Mouse (Mus musculus): ENCODE data around the gene Mtus2.
"Not testable (repeated sequence)": the region's sequence is repeated elsewhere in the genome, so short reads cannot be mapped to it uniquely, and the experiment has no call there.

Mtus2 gene

DNA sequence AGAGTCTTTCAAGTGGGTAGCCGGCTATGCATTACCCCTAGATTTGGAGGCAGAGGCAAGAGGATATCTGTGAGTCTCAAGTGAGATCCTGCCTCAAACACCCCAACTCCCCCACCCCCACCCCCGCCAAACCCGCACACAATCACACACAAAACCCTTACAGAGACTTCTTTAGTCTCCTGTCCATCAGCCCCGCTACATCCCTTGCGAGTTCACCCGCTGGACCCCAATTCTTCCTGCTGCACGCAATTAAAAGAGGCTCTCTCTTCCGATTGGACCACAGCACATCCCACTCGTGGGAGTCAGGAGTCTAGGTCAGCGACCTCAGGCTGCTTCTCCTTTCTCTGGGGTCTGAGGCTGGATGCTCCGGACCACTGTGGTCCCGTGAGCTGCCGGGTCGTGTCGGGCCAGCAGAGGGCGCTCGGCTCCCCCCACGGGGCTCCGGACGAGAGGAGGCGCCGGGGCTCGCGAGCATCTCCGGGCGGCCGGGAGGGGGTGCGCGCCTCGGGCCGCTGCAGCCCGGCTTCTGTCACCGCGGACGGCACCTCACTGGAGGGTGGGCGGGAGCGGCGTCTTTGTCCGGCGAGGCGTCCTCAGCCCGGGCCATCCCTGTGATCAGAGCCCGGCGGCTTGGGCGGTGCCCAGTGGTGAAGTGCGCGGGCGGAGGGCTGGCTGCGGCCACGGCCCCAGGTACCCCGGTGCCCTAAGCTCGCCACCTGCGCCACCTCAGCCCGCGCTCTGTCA is at the start of gene Mtus2:
Gene Mtus2 (plus strand): TSS at position 500 of the 744 bp plus-strand sequence.
- peak; percentile 88 to 92 for DNase-seq (ENCODE audit: low spot score in 2 of 2)

DNA sequence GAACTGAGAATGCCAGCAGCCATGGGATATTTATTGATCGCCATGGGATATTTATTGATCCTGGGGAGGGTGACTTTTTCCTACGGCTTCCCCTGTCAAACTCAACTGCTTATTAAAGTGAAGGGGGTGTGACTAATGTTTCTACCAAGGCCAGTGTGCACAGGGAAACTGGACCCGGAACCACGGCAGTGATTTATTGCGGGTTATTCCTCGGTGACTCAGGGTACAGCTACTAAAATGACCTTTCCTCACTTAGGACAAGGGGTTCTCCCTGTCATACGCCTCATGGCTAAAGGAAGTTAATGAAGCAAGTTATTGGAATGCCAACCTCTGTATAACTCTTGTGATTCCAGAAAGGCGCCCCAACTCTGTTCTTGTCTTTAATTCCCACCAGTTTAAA is 49.3 kb upstream of the Mtus2 start:
- DNase-seq (ENCODE audit: low spot score in 2 of 2) = no peak

DNA sequence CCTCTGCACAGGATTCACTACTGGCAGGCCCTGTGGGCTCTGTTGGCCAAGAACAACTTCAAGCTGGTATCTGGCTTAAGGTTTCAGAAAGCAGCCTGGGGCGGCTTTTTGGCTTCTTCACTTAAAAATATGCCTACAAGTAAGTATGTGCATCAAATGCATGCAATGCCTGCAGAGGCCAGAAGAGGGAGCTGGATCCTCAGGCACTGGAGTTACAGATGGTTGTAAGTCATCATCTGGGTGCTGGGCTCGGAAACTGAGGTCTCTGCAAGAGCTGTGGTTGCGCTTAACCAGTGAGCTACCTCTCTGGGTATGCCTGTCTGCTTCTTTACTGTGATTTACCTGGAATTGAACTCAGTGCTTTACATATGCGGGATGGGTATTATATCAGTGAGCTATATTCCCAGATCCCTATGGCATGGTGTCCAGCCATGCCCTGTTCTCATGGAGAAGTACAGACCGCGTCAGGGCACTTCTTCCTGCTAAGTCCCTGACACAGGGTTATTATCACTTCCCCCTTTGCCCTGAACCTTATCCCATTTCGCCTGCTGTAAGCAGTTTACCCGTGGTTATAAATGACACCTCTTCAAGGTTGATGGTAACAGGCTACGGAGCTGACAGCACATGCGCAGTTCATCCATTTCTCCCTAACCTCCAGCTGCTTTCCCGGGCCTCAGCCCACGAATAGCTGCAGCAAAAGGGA is 46.2 kb upstream of the Mtus2 start:
- DNase-seq (ENCODE audit: low spot score in 2 of 2) = no peak

DNA sequence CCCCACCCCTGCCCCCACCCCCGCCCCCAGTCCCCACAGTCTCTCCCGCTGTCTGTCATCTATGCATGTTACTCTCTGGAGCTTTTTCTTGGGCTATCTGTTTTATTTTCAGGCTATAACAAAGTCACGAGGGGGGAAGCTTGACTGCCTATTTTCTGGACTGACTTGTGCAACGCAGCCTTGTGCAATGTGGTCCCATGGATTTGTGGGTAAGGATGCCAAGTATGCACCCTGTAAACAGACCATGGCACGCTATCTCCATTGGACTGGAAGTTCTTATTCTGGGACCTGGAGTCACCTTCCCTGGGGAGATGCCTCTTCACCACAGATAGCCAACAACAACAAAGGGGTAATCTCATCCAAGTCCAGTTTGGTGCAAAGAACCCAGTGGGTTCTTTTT is 45.4 kb upstream of the Mtus2 start:
- DNase-seq (ENCODE audit: low spot score in 2 of 2) = no peak

DNA sequence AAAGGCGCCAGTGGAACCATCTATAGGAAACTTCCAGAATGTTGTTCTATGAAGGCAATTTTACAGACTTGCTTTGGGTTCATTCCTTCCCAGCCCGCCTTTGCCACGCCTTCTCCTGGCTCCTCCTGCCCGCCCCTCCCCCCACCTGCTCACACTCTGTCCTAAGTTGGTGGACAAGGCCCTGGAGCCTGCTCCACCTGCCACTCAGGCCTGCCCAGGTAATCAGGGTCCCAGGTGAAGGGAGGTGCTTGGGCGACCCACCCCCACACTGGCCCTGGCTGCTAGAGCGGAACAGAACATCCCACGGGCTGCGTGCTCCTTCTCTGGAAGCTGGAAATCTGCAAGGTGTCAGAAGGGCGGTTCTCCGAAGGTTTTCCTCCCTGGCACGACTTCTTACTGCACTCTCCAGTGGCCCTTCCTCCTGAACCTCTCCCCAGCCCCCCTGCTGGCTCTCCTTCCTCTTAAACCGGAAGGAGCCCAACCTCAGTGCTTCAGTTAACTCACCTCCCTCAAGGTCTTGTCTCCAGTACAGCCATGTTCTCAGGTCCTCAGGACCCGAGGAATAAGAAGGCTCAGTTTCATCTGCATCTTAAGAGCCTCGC is 43.8 kb upstream of the Mtus2 start:
- no peak for DNase-seq (ENCODE audit: low spot score in 2 of 2)

DNA sequence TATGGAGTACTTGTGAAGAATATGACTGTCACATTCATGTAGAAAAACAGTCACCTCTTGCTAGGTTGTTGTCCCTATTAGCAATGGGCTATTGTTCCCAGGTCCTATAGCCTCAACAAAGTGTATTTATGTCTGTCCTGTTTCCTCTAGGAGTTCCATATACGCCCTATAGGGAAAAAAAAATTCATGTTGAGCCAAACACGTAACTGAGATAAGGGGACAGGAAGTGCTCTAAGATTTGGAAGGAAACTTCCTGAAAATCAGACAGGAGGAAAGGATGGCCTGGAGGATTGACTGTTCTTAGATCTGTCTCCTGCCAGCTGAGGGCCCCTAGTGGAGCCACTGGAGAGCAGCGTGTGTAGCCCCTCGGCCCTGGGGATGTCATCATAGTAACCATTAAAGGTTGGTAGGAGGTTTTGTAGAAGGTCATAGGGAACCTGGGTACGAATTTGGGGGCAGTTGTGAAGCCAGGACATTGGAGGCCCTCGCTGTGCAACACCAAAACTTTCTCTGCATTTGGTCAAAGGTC is 42.0 kb upstream of the Mtus2 start:
- DNase-seq (ENCODE audit: low spot score in 2 of 2) = no peak

DNA sequence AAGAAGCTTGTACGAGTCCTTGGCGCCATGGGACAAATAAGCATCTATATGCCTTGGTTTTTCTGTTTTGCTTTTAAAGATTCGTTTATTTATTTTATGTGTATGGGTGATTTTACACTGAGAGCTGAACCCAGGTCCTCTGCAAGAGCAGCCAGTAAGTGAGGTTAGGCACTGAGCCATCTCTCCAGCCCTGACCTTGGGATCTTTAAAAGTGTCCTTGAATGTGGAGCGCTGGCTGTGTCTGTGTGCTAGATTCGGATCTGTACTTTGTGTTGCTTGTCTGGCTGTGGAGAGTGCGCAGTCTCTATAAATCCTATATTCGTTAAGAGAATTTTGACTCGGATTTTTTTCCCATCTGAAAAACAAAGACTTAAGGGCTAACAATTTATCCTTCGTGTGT is 40.9 kb upstream of the Mtus2 start:
- DNase-seq (ENCODE audit: low spot score in 2 of 2) = no peak

DNA sequence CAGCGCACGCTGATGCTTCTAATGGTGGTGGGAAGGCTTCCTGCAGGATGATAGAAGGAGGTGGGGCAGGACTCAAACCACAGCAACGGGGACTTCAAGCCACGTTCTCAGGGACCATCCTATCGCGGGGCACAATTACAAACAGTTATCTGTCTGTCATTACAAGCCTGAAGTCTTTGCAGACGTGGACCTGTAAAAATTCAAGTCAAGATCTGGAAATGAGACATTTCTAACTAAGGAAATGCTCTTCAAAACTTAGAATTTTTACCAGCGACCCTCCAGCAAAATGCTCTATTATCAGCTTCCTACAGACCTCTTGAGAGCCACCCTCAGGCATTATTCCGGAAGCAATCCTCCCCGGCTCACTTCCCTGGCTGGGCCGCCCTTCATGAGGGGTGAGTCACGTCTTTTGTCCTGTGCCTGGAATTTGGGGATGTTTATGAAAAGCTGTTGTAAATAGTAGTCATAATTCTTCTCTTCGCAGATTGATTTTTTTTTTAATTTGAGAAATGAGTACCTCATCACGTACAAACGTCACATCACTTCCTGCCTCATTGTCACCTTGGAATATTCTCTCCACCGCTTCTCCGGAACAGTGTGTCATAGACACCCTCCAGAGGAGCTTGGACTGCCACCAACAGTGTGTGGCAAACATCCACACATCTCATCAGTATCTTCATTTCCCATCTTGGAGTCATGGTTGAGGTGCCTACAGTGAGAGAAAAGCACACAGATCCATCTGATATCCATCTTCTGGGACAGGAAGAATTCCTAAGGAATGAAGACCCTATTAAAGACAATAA is 38.9 kb upstream of the Mtus2 start:
- peak in 1 of 2 experiments; percentile 11 for DNase-seq (ENCODE audit: low spot score in 2 of 2)

DNA sequence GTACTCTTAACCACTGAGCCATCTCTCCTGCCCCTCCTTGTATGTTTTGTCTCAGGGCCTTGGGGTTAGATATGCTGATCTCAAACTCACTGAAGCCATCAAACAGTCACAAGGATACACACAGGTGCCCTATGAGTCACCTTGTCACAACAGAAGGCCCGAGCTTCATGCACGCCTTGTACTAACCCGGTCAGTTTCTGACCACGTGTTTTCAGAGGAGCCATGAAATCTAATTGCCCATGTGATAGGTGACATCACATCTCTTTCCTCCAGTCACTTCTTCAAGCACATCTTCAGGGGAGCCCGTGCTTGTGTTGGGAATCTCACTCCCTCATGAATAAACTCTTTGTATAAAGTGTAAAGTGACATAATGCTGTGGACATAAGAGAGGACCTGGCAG is 32.5 kb upstream of the Mtus2 start:
- DNase-seq (ENCODE audit: low spot score in 2 of 2) = no peak

DNA sequence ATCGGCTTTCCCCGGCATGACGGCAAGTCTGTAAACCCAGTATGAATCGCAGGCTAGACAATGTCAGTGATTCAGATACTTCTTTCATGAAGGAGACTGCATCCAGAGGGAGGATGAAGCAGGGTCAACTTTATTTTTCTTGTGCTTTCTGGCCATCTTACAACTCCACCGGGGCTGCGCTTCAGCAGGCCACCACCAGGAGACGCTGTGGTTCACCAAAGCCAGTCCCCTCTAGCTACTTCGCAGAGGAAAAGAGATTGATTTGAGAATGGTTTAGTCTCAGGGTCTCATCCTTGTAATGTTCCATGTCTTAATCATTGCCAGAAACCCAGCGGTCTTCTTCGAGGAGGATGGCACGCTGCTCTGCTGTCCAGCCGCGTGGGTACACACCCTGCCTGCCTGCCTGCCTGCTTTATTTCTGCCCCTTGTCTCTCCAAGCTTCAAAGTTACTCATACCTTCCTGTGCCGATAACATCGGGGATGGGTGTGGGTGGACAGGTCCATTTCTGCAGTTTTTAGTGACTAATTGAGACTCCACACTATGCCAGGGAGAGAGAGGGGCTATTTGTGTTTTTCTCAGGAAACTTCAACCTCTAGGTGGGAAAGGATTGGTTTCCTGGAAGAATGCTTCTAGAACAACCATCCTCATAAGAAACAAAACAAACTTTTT is 31.1 kb upstream of the Mtus2 start:
- DNase-seq (ENCODE audit: low spot score in 2 of 2) = no peak

DNA sequence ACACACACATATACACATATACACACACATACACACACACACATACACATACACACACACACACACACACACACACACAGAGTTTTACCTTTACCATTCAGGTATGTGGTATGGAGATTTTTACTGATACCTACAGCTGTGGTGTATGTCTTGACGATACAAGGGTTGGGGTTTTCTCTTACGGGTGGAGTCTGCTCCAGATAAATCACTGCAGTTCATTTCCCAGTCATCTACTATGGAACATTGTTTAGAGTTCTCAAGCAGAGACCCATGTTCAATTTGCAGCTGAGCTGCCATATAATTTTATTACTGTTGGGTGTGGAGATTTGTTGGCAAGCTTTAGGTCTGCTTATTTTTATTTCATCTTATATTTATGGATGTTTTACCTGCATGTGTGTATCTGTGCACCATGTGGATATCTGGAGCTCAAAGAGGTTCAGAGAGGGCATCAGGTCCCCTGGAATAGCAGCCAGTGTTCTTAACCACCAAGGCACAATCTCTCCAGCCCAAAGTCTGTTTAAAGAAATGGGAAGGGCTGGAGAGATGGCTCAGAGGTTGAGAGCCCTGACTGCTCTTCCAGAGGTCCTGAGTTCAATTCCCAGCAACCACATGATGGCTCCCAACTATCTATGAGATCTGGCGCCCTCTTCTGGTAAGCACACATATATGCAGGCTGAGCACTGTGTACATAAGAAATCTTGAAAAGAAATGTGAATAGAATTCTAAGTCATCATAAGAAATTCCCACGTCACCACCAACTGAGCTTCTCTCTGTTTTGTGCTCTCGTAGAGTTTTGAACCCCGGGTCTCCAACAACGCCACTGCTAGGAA is 28.2 kb upstream of the Mtus2 start:
- no peak for DNase-seq (ENCODE audit: low spot score in 2 of 2)

DNA sequence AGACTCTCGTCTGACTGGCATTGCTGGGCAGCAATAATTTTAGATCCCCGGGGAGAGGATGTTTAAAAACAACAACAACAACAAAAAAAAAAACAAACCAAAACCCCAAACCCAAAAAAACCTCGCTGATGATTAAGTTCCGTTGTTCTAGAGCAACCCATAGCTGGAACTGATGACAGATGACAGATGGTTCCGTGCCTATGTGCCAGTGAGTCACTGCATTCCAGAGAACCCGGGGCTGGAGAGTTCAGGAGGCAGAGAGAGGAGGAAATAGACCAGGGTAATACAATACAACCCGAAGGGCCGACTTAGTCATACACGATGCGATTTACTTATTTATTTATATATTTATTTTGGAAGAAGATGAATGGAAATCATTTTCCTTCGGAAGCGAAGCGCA is 22.0 kb upstream of the Mtus2 start:
- DNase-seq (ENCODE audit: low spot score in 2 of 2) = no peak

DNA sequence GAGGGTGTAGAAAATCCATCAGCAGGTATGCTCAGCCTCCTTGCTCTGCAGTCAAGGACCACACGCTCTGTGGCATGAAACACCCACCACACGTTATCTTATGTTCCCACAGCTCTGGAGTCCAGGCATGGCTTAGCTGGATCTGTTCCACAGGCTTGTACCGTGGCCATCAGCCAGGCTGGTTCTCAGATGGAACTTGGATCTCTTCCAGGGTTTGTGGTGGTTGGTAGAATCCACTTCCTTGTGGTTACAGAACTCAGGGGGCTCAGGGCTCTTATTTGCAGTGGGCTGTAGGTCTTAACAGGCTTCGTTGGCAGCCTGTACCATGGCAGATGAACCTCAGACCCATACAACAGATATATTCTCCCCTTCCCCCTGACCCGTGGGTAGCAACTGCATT is 17.9 kb upstream of the Mtus2 start:
- no peak for DNase-seq (ENCODE audit: low spot score in 2 of 2)

DNA sequence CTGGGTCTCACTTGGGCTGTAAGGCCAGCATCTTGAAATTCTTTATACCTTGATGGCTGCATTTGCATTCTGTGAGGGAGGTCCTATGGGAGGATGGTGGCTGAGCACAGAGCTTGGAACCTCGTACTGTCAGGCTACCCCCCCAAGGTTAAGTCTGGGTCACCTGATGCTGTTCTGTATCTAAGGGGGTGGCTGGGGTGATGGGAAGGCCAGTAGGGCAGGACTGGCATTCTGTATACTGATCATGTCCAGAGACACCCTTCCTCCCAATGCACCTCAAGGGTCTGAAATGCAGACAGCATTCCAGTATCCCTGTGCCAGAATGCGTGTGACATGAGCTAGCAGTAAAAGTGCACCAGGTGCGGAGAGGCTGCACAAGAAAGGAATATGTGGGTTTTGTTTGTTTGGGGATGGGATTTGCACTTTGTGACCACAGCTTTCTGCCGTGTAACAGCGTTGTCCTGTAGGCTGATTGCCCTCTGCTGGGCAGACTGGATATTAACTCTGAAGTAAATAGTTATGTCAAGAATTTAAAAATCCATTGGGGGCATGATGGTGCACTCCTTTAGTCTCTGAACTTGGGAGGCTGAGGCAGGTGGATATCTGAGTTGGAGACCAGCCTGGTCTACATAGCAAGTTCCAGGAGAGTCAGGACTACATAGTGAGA is 12.0 kb upstream of the Mtus2 start:
- peak in 1 of 2 experiments; percentile 47 for DNase-seq (ENCODE audit: low spot score in 2 of 2)

DNA sequence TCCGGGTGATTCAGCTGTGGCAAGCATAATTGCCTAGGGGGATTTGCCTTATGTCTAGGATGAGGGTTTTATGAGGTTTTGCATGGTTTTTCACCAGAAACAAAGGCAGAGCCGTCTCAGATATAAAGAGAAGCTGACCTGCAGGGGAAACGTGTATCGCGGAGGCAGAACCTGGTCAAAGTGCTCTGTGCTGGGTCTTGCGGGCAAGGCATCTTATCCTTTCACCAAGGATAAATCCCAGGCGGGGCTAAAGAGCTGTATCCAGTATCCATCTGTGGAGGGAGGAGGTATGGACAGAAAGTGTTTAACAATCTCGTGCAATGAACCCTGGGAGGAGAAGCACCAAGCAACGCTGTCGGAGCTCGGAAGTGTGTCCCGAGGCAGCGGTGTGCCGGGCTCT is 7.2 kb upstream of the Mtus2 start:
- DNase-seq (ENCODE audit: low spot score in 2 of 2) = no peak

DNA sequence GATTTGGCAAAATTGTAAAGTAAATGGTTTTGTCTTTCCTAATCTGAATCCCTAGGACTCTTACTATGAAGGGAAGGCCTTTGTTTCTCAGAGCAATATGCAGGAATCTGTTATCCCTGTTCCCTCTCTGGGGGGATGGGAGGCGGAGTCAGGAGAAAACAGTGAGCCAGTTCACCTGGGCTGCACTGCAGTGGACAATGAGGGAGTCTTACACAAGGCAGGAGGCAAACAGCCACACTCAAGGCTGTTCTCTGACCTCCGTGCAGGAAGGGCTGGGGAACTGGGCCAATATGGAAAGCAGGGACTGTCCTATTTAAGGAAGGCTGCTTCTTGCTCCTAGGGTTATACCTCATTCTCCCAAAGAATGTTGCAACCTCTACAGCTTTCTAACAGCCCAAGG is 5.4 kb upstream of the Mtus2 start:
- no peak for DNase-seq (ENCODE audit: low spot score in 2 of 2)

DNA sequence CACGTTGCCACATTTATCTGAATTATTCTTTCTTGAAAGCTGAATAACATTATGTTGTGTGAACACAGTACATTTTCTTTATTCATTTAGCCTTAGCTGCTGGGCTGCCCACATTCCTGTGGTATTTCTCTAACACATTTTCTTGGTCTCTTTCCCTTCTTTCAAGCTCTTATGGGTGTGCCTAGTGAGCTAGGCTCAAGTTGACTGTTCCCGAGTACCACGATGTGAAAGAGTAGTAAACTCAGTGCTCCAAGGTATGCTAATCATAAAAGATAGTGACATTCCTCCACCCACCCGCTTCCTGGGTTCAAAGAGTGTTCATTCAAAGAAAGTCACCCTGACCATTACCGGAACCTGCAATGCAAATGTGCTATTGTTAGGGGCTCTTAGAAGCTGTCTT is 3.9 kb upstream of the Mtus2 start:
- not testable (repeated sequence) for DNase-seq (ENCODE audit: low spot score in 2 of 2)

DNA sequence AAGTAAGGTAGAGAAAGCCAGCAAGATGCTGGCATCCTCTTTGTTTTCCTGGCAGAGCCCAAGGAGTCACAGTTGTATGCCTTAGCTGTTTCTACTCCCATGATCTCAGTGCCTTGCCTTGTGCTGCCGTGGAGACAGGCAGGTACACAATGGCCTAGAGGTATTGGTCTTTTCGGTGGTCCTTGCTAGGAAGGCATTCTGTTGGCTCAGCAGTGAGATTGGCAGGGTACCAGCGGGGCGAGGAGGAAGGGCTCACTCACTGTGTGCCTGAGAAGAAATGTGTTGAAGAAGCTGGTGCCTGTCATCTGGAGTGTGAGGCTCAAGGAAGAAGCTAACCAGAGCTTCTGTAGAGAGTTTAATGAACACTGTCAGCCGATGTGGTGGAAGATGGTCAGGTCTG is 1.4 kb upstream of the Mtus2 start:
- DNase-seq (ENCODE audit: low spot score in 2 of 2) = peak; percentile 52 to 61

DNA sequence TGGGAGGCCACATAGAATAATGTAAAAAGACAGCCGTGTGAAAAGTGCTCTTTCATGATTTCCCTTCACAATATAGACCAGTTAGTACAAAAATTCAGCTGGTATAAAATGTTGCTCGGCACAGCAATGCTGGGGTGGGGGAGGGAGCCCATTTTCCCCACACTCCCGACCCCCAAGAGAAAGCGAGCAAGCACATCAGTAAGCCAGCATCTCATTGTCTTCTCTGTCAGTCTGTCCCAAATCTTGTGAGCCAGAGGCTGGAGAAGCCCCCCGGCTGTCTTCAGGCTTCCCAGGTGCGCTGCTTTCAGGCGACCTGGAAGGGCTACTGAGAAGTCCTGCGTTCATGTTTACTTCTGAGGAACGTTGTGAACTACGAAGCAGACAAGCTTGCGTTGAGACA is 699 bp upstream of the Mtus2 start:
- no peak for DNase-seq (ENCODE audit: low spot score in 2 of 2)

Measured in right cerebral cortex, postnatal 10 days (tissue).